Mouse (Mus musculus) stomach, postnatal 0 days (tissue): ENCODE measurements around the gene Slc15a2.

ENCODE experiments used
- CTCF ChIP-seq: IDR thresholded peaks from 2 replicates; pipeline ENCODE4 v1.5.1; 2016; ENCODE audit warnings: antibody characterized with exemption, low read depth, mild to moderate bottlenecking, moderate library complexity
- EP300 ChIP-seq: optimal IDR thresholded peaks from 2 replicates; pipeline ENCODE3; 2016; ENCODE audit warnings: antibody characterized with exemption

DNA sequence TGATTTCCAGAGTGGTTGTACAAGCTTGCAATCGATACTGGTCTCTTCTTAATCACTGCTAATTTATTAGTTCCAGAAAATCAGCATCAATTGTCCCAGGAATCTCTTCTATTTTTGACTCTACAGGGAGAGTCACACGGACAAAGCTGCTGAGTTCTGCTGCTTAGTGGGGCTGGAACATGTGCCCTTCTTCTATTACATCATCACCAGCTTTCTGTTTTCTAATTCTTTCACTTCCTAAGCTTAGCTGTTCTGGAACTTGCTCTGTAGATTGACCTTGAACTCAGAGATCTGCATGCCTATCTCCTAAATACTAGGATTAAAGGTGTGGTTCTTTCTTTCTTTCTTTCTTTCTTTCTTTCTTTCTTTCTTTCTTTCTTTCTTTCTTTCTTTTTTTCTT lies 13.6 kb upstream of the Slc15a2 start:
- TF ChIP-seq CTCF: no peak
- no peak for TF ChIP-seq EP300
